Mouse (Mus musculus) neutrophil, adult 59 days (primary cell): ENCODE data around the gene Efcab14. TPM values are rescaled to one million over a fixed set of nuclear protein-coding genes. Genes with fewer than 3 reads are reported as not detected.

Source experiments
- total RNA-seq, 2 experiments: library from RNA; stranded (reverse); gene quantifications; 1 replicate in 1 of 2; 2 replicates in 1 of 2; pipeline ENCODE4 v1.2.4; 2023

Efcab14 gene
- 10 to 100 TPM; 33.6 to 36.6 TPM for total RNA-seq

DNA sequence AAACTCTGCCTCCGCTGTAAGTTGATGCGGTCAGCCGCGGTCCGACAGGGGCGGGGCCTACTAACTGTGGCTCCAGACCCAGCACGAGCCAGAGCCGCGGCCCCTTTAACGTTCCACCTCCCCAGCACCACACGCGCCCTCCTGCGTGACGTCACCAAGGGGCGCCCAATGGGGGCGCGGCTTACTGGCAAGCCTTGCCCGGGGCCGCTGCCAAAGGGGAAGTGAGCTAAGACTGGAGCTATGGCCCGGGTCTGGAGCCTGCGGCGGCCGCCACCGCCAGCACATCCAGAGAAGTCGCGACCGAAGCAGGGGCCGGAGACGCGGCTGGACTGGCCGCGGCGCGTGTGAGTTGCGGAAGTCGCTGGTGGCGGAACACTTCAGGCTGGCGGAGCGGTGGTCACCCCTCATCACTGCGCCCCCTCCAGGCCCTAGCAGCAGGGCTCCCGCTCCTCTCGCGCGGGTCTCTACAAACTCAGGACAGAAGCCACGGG, at the start of gene Efcab14:
Efcab14 (plus strand) TSS at position 194 of the 491 bp plus-strand sequence.

DNA sequence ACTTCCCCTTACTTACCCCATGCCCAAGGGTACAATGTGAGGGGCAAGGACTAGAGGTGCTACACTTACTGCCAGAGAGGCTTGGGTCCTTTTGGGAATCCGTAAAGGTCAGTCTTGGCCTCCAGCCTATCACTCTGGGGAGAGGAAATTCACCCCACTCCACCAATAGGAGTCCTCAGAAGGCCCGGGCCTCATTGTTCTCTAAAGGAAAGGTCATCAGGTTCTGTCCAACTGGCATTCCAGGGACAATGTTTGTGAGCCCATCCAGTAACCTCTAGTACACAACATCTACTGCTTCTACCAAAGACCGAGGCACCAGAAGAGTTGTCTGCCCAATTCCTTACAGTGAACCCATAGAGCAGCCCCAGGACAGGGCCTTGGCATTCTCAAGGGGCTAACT, 43.4 kb downstream of the Efcab14 start, which contains the start of gene Tex38:
Tex38 (minus strand) TSS at position 101 of the 400 bp plus-strand sequence.

GRCm38 (mm10) chr4:115784769-115785510, 47.4 kb downstream of the Efcab14 start, which contains the start of gene Atpaf1:
TSS of gene Atpaf1 (plus strand) at chr4:115784812.

Other genes starting within 250 kb of the Efcab14 start
- gene Cyp4a14, start 241.6 kb upstream of the Efcab14 start, total RNA-seq, result not detected
- gene Cyp4a10, start 219.5 kb upstream of the Efcab14 start, total RNA-seq, result not detected
- not detected for gene Cyp4a31, start 174.1 kb upstream of the Efcab14 start, total RNA-seq
- not detected for gene Cyp4a32, start 136.8 kb upstream of the Efcab14 start, total RNA-seq
- under 1 TPM in 1 of 2 experiments, not detected in 1; 0.42 TPM for gene Cyp4b1, start 90.0 kb upstream of the Efcab14 start, total RNA-seq
- not detected for gene Tex38, start 43.3 kb downstream of the Efcab14 start, total RNA-seq
- gene Atpaf1, start 47.1 kb downstream of the Efcab14 start, total RNA-seq, result 1 to 10 TPM; 6.8 to 9.7 TPM
- 10 to 100 TPM; 15.1 to 19.0 TPM for gene Mob3c, start 90.3 kb downstream of the Efcab14 start, total RNA-seq
- gene Mknk1, start 101.5 kb downstream of the Efcab14 start, total RNA-seq, result 100 to 1,000 TPM; 114 to 134 TPM
- under 1 TPM in 1 of 2 experiments, not detected in 1; 0.42 TPM for gene Kncn, start 146.7 kb downstream of the Efcab14 start, total RNA-seq
- gene 6430628N08Rik, start 152.9 kb downstream of the Efcab14 start, total RNA-seq, result not detected
- gene Dmbx1, start 202.2 kb downstream of the Efcab14 start, total RNA-seq, result not detected